Mouse (Mus musculus) midbrain, embryonic 15.5 days (tissue): ENCODE measurements around the gene Serpinb9g. TPM values are rescaled to one million over a fixed set of nuclear protein-coding genes. Genes with fewer than 3 reads are reported as not detected.
"Not testable (repeated sequence)": the region's sequence is repeated elsewhere in the genome, so short reads cannot be mapped to it uniquely, and the experiment has no call there.

Experiments
- ATAC-seq: fragments of 200-750 bp; cut with Nextera tagmentation; replicated peaks from 2 replicates; pipeline ENCODE4 v1.8.0; 2017; ENCODE audit warnings: moderate TSS enrichment
- H3K27ac ChIP-seq: fragments of 300-500 bp; sonication (generic); 2 replicates; pipeline ENCODE4 v1.5.1; 2015; ENCODE audit warnings: mild to moderate bottlenecking, inconsistent platforms
- H3K27me3 ChIP-seq: fragments of 300-500 bp; sonication (generic); replicated peaks from 2 replicates; pipeline ENCODE4 v1.6.1; 2015; ENCODE audit warnings: inconsistent platforms
- H3K36me3 ChIP-seq: fragments of 300-500 bp; sonication (generic); replicated peaks from 2 replicates; pipeline ENCODE4 v1.6.1; 2015; ENCODE audit warnings: inconsistent platforms
- H3K4me1 ChIP-seq: fragments of 300-500 bp; sonication (generic); 2 replicates; pipeline ENCODE4 v1.6.1; 2015; ENCODE audit warnings: inconsistent platforms
- H3K4me2 ChIP-seq: fragments of 300-500 bp; sonication (generic); 2 replicates; pipeline ENCODE4 v1.6.1; 2015; ENCODE audit warnings: inconsistent platforms, mild to moderate bottlenecking, moderate library complexity
- H3K4me3 ChIP-seq: fragments of 300-500 bp; sonication (generic); 2 replicates; pipeline ENCODE4 v1.5.1; 2015; ENCODE audit warnings: mild to moderate bottlenecking, inconsistent platforms
- H3K9ac ChIP-seq: fragments of 300-500 bp; sonication (generic); 2 replicates; pipeline ENCODE4 v1.6.1; 2015; ENCODE audit warnings: mild to moderate bottlenecking, inconsistent platforms
- H3K9me3 ChIP-seq: fragments of 300-500 bp; sonication (generic); 2 replicates; pipeline ENCODE4 v1.6.1; 2016; ENCODE audit warnings: inconsistent platforms
- WGBS: fragments of 180-500 bp; shearing (Covaris S2); methylation state at CpG from one replicate; pipeline ENCODE4 v1.1.7; 2015; ENCODE audit warnings: mixed read lengths; 5-methylcytosine and 5-hydroxymethylcytosine counted together
- polyA plus RNA-seq: library from polyadenylated mRNA; unstranded; fragments of >200 nt; fragmentation: Nextera tagmentation; extraction: Ambion mirVana; gene quantifications from 2 replicates; pipeline ENCODE4 v1.2.1, GENCODE M21; 2015

Serpinb9g gene
- not detected in 2 replicates for polyA plus RNA-seq

DNA sequence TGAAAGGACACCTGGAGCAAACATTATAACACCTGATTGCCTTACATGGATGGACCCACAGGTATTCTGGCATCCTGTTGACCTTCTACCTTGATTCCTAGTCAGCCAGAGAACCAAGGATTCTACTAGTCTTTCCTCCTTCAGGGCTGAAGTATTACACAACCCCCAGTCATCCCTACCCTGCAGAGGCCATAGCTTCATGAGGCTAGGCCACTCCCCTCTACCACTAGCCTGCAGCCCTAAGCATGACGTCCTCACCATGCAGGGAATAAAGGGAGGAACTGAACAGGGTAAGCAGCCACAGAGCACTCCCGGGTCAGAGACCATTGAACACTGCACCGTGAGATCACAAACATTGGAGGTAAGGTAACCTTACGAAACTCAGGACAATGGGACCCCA lies at the start of gene Serpinb9g:
Gene Serpinb9g, plus strand, starts transcription at position 301 of the 400 bp plus-strand sequence.
- not testable (repeated sequence) for H3K4me3 ChIP-seq, H3K36me3 ChIP-seq, H3K27ac ChIP-seq, H3K4me1 ChIP-seq, H3K9ac ChIP-seq, ATAC-seq, H3K4me2 ChIP-seq, H3K9me3 ChIP-seq, H3K27me3 ChIP-seq
- 82% methylated on average over 4 of the region's 4 CpGs for WGBS

DNA sequence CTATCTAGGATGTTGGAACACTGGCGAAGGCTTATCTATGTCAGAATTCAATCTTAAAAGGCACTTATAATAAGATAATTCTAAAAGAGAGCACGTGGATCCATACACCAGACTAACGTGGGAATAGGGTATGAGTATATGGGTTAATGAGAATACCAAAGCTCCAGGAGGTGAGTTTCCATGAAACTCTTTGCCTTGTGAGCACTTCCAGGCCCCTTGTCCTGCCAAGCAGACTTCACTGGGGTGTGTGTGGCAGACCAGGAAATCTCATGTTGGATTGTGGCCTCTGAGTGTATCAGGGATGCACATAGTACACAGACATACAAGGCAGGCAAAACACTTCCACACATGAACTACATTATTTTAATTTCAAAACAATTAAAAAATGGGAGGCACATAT lies 718 bp upstream of the Serpinb9g start:
- not testable (repeated sequence) for H3K4me1 ChIP-seq, H3K9me3 ChIP-seq, H3K9ac ChIP-seq, H3K4me3 ChIP-seq, H3K36me3 ChIP-seq, H3K27ac ChIP-seq, H3K4me2 ChIP-seq, ATAC-seq, H3K27me3 ChIP-seq
- WGBS: 79% methylated on average over 3 of the region's 3 CpGs

DNA sequence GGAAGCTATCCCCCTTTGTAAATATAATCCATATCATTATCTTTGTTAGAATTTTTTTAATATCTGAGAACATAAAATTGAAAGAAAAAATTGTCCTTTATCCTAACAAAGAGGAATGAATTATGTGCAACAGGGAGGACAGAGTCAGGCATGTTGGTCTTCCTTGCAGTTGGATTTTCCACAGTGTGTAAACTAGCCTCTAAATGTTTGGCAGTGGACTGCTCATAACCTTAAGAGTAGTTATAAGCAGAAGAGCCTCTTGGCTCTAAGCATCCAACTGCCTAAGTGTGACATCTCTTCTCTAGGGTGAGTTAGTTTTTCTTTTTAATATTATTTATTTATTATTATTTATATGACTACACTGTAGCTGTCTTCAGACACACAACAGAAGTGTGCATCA lies 40.0 kb downstream of the Serpinb9g start:
- Histone ChIP-seq H3K9me3 (peaks cover 15% of the 10 kb centered on the region), H3K27ac (no peak overlapping the region), H3K9ac (no peak overlapping the region), H3K4me2 (no peak overlapping the region), H3K27me3 (no peaks in the 10 kb centered on the region), H3K4me1 (no peaks in the 10 kb centered on the region), H3K4me3 (no peak overlapping the region), H3K36me3 (no peaks in the 10 kb centered on the region)
- no peak for ATAC-seq

DNA sequence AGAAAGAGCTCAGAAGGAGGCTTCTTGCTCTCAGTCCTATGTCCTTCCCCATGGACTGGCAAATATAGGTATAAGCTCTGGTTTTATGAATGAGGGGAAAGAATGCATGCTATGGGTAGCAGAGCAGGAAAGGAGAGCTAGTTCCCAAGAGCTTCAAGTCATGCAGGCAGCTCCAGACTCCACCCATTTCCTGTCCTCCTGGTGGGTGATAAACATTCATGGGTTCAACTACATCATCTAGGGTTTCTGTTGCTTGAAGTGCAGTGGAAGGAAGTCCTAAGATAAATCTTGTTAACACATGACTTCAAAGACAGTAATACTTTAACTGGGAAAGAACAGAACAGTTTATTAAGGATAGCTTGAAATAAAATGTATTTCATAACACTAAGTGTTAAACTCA lies 48.2 kb downstream of the Serpinb9g start:
- no peak for ATAC-seq
- Histone ChIP-seq H3K9ac (no peak overlapping the region), H3K9me3 (peaks cover 15% of the 10 kb centered on the region; the same call in 1 of the 2 replicates), H3K36me3 (no peaks in the 10 kb centered on the region), H3K27ac (no peak overlapping the region), H3K4me2 (no peak overlapping the region), H3K4me1 (no peaks in the 10 kb centered on the region), H3K27me3 (no peaks in the 10 kb centered on the region), H3K4me3 (no peak overlapping the region)

Other genes with a start within 250 kb of the Serpinb9g start
- not detected in 2 replicates for gene Serpinb9e, start 235.2 kb upstream of the Serpinb9g start, polyA plus RNA-seq
- not detected in 2 replicates for gene Serpinb9f, start 160.7 kb upstream of the Serpinb9g start, polyA plus RNA-seq
- not detected in 2 replicates for gene Gm11397, start 89.0 kb upstream of the Serpinb9g start, polyA plus RNA-seq
- gene Serpinb6d, start 176.6 kb downstream of the Serpinb9g start, polyA plus RNA-seq: not detected in 2 replicates